Mouse (Mus musculus) E14TG2a.4 (cell line): ENCODE measurements around the gene Sdhc.
A peak's percentile ranks its signal among the peaks of the same experiment; 100 is the strongest.
"Not testable (repeated sequence)": the region's sequence is repeated elsewhere in the genome, so short reads cannot be mapped to it uniquely, and the experiment has no call there.

Source experiments
- H3K27me3 ChIP-seq: 2 replicates; pipeline ENCODE4 v1.6.1; 2014; ENCODE audit warnings: low read length, control low read depth; ENCODE audit not compliant: insufficient read depth
- H3K36me3 ChIP-seq: 2 replicates; pipeline ENCODE4 v1.6.1; 2014; ENCODE audit warnings: low read length, control low read depth; ENCODE audit not compliant: insufficient read depth
- H3K4me1 ChIP-seq: replicated peaks from 2 replicates; pipeline ENCODE4 v1.6.1; 2014; ENCODE audit warnings: low read depth, low read length, control low read depth
- H3K4me3 ChIP-seq: replicated peaks from 2 replicates; pipeline ENCODE4 v1.5.1; 2014; ENCODE audit warnings: mild to moderate bottlenecking, low read length
- H3K9me3 ChIP-seq: 2 replicates; pipeline ENCODE4 v1.6.1; 2014; ENCODE audit warnings: low read length, control low read depth
- CTCF ChIP-seq: conservative IDR thresholded peaks from 2 replicates; pipeline ENCODE4 v1.5.1; 2014; ENCODE audit warnings: low read length
- NANOG ChIP-seq: IDR thresholded peaks from 2 replicates; pipeline ENCODE4 v1.6.1; 2014; ENCODE audit warnings: borderline replicate concordance, low read length, mixed read lengths
- POU5F1 ChIP-seq: IDR thresholded peaks from 2 replicates; pipeline ENCODE4 v1.6.1; 2014; ENCODE audit warnings: low read length, borderline replicate concordance

The Sdhc gene

GRCm38 (mm10) chr1:171157965-171158364 is 7.6 kb upstream of the Sdhc start:
- H3K9me3 ChIP-seq: no peaks in the 10 kb centered on the region
- no peaks in the 10 kb centered on the region for H3K36me3 ChIP-seq
- no peak for TF ChIP-seq NANOG
- TF ChIP-seq CTCF: no peak
- peaks cover 21% of the 10 kb centered on the region for H3K4me1 ChIP-seq
- H3K4me3 ChIP-seq: no peak overlapping the region
- H3K27me3 ChIP-seq: peaks cover 34% of the 10 kb centered on the region

- H3K4me3 ChIP-seq: no peak overlapping the region
- TF ChIP-seq CTCF: no peak
- no peak for TF ChIP-seq POU5F1
- no peak for TF ChIP-seq NANOG
- peaks cover 21% of the 10 kb centered on the region for H3K4me1 ChIP-seq
- peaks cover 34% of the 10 kb centered on the region for H3K27me3 ChIP-seq
- H3K36me3 ChIP-seq: no peaks in the 10 kb centered on the region
- H3K9me3 ChIP-seq: no peaks in the 10 kb centered on the region
Observed at GRCm38 (mm10) chr1:171156644-171157043, 6.2 kb upstream of the Sdhc start.

GRCm38 (mm10) chr1:171151966-171152365 is 1.6 kb upstream of the Sdhc start:
- Histone ChIP-seq H3K4me1 (peaks cover 44% of the 10 kb centered on the region), H3K27me3 (peaks cover 13% of the 10 kb centered on the region)

GRCm38 (mm10) chr1:171150838-171151391 is 512 bp upstream of the Sdhc start:
- Histone ChIP-seq H3K36me3 (peaks cover 8% of the 10 kb centered on the region), H3K4me3 (peak overlapping the region; percentile 97), H3K4me1 (peaks cover 44% of the 10 kb centered on the region), H3K27me3 (peaks cover 4% of the 10 kb centered on the region; the same call in 1 of the 2 replicates), H3K9me3 (no peaks in the 10 kb centered on the region)
- TF ChIP-seq CTCF: no peak
- TF ChIP-seq POU5F1: no peak
- TF ChIP-seq NANOG: no peak

More at GRCm38 (mm10) chr1:171151966-171152365, 1.6 kb upstream of the Sdhc start:
- Histone ChIP-seq H3K9me3 (no peaks in the 10 kb centered on the region), H3K36me3 (peaks cover 6% of the 10 kb centered on the region; the same call in 1 of the 2 replicates), H3K4me3 (no peak overlapping the region)
- TF ChIP-seq POU5F1 (no peak), NANOG (no peak), CTCF (no peak)

GRCm38 (mm10) chr1:171142981-171143380 is 7.4 kb downstream of the Sdhc start:
- not testable (repeated sequence) for H3K4me3 ChIP-seq, H3K9me3 ChIP-seq, H3K27me3 ChIP-seq
- H3K36me3 ChIP-seq: peaks cover 68% of the 10 kb centered on the region
- peaks cover 26% of the 10 kb centered on the region for H3K4me1 ChIP-seq

- peaks cover 71% of the 10 kb centered on the region for H3K36me3 ChIP-seq
- H3K9me3 ChIP-seq, H3K4me3 ChIP-seq, H3K27me3 ChIP-seq: not testable (repeated sequence)
- peaks cover 63% of the 10 kb centered on the region for H3K4me1 ChIP-seq
Observed at GRCm38 (mm10) chr1:171137486-171138155, 12.8 kb downstream of the Sdhc start.

GRCm38 (mm10) chr1:171135600-171135999 is 14.8 kb downstream of the Sdhc start:
- peaks cover 70% of the 10 kb centered on the region for H3K36me3 ChIP-seq
- TF ChIP-seq CTCF: no peak
- no peak for TF ChIP-seq POU5F1
- no peak for TF ChIP-seq NANOG
- H3K4me3 ChIP-seq: no peak overlapping the region
- no peaks in the 10 kb centered on the region for H3K27me3 ChIP-seq
- no peaks in the 10 kb centered on the region for H3K9me3 ChIP-seq
- peaks cover 76% of the 10 kb centered on the region for H3K4me1 ChIP-seq

GRCm38 (mm10) chr1:171130971-171131370 is 19.4 kb downstream of the Sdhc start:
- TF ChIP-seq CTCF (no peak), NANOG (no peak)
- no peaks in the 10 kb centered on the region for H3K27me3 ChIP-seq
- peaks cover 71% of the 10 kb centered on the region for H3K36me3 ChIP-seq
- no peak overlapping the region for H3K4me3 ChIP-seq
- no peaks in the 10 kb centered on the region for H3K9me3 ChIP-seq
- peaks cover 74% of the 10 kb centered on the region for H3K4me1 ChIP-seq

- no peaks in the 10 kb centered on the region for H3K9me3 ChIP-seq
- TF ChIP-seq CTCF: no peak
- TF ChIP-seq NANOG: no peak
- no peak for TF ChIP-seq POU5F1
- H3K4me1 ChIP-seq: peaks cover 73% of the 10 kb centered on the region
- H3K36me3 ChIP-seq: peaks cover 56% of the 10 kb centered on the region
- peak overlapping the region; percentile 55; the same call in 1 of the 2 replicates for H3K4me3 ChIP-seq
- H3K27me3 ChIP-seq: no peaks in the 10 kb centered on the region
Observed at GRCm38 (mm10) chr1:171129251-171129650, 21.2 kb downstream of the Sdhc start.
